Mouse (Mus musculus) ES-CJ7 (cell line): Measurements from ENCODE around the gene Brd9.
"Not testable (repeated sequence)": the region's sequence is repeated elsewhere in the genome, so short reads cannot be mapped to it uniquely, and the experiment has no call there.

Experiments
- DNase-seq: peaks from one replicate; pipeline ENCODE4 v3.0.0; 2011; ENCODE audit warnings: low read depth, low spot score

Gene Brd9

DNA sequence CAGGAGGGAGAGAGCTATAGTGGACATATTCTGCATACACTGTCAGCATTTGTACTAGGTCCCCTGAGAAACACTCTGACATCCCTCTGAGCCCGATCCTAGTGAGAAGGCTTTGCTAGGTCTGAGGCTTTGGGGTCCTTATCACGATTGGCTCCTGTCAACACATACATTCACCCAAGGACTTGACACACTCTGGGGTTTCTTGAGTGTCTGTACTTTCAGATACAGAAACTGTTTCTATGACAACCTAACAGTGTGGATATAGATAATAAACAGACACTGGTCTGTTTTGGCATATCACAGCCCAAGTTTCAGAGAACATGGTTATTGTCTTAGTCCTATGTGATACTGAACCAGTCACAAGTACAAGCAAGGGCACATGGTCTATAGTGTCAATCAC, 53.1 kb downstream of the Brd9 start:
- DNase-seq = no peak

GRCm38 (mm10) chr13:73991267-73991666, 53.7 kb downstream of the Brd9 start:
- DNase-seq = no peak

DNA sequence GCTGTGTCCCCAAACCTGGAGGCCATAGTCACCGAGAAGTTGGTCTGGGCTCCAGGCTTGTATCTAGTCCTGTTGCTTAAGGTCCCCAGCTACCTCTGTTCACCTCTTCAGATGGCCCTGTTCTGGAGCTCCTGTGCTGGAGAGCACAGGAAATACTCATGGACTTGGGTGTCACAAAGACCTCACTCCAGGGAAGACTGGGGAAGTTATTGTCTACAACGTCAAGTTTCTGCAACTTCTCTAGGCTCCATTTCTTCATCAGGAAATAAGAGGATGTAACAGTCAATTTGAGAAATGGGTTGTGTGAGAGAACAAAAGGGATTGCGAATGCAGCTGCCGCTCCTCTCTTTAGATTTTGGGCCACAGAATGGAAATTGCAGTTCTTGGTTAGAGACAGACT, 58.8 kb downstream of the Brd9 start:
- no peak for DNase-seq

GRCm38 (mm10) chr13:74000519-74000918, 62.9 kb downstream of the Brd9 start:
- DNase-seq = no peak

DNA sequence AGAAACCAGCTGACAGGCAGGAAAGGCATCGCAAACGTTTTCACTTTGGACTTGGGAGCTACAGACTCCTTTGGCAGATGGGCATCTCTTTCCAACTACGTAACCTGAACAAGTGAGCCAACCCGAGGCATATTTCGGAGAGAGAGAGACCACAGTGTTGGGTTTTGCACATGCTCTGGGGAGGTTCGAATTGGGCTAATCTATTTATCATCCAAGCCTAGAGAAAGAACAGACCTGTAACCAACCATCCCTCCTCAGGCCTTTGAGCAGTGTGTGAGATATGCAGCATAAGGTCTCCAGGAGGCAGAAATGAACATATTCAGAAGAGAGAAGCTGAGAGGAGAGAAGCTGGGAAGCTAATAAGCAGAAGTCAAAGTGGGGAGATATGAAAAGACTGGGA, 63.4 kb downstream of the Brd9 start:
- DNase-seq = no peak

- no peak for DNase-seq
Observed at GRCm38 (mm10) chr13:74001492-74001891, 63.9 kb downstream of the Brd9 start.

GRCm38 (mm10) chr13:74006881-74007280, 69.3 kb downstream of the Brd9 start:
- DNase-seq = not testable (repeated sequence)

- not testable (repeated sequence) for DNase-seq
Observed at GRCm38 (mm10) chr13:74008216-74008615, 70.6 kb downstream of the Brd9 start.

GRCm38 (mm10) chr13:74008948-74009718, 71.5 kb downstream of the Brd9 start, which contains the start of gene Tppp:
TSS of gene Tppp (plus strand) at chr13:74009407.
- DNase-seq = peak; percentile 89

DNA sequence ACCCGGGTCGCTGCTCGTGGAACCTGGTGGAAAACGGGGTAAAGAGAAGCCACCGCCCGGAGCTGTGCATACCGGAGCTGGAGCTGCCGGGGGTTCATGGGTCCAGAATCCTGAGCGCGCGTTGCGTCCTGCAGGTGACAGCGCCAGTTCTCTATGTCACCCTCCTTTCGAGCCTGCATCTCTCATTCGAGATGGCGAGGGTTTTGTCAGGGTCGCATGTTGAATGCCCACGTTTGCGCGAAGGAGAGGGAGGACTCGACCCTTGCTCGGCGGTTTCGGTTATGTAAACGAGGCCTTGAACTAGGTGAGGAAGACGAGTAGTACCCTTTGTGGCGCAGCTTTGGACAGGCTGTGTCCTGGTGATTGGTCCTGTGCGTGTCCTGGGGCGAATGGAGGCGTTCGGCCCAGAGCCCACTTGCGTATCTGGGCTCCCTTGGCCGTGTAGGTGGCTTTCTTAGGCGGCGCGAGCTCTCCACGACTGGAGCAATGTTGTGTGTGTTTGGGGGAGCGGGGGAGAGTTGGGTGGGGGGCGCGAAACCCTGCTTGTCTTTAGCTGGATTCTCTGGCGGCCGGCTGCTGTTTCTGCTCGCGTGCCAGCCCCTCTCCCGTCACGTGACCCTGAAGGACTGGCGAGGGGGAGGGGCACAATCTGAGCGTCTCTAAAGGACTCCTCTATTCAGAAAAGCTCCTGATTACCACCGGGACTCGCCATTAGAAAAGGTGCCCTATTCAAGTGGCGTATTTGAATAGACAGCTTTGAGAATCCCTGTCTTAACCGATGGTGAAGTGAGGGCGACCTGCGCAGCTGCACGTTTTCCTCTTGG, 72.4 kb downstream of the Brd9 start:
- DNase-seq = peak; percentile 56
